Mouse (Mus musculus) liver, embryonic 13.5 days (tissue): ENCODE measurements around the gene Adipor2. TPM values are rescaled to one million over a fixed set of nuclear protein-coding genes. Genes with fewer than 3 reads are reported as not detected.

Experiments
- ATAC-seq: fragments of 200-750 bp; cut with Nextera tagmentation; 2 replicates; pipeline ENCODE4 v1.8.0; 2017; ENCODE audit warnings: low read depth, mild to moderate bottlenecking, moderate number of reproducible peaks, moderate library complexity
- DNase-seq: peaks from one replicate; pipeline ENCODE4 v3.0.0; 2022
- H3K27ac ChIP-seq: fragments of 300-500 bp; sonication (generic); 2 replicates; pipeline ENCODE4 v1.5.1; 2015; ENCODE audit warnings: moderate library complexity, mild to moderate bottlenecking, inconsistent platforms
- H3K27me3 ChIP-seq: fragments of 300-500 bp; sonication (generic); 2 replicates; pipeline ENCODE4 v1.6.1; 2015; ENCODE audit warnings: mild to moderate bottlenecking, inconsistent platforms
- H3K36me3 ChIP-seq: fragments of 300-500 bp; sonication (generic); 2 replicates; pipeline ENCODE4 v1.6.1; 2015; ENCODE audit warnings: mild to moderate bottlenecking, inconsistent platforms
- H3K4me1 ChIP-seq: fragments of 300-500 bp; sonication (generic); replicated peaks from 2 replicates; pipeline ENCODE4 v1.6.1; 2015; ENCODE audit warnings: inconsistent platforms
- H3K4me2 ChIP-seq: fragments of 300-500 bp; sonication (generic); 2 replicates; pipeline ENCODE4 v1.6.1; 2015; ENCODE audit warnings: inconsistent platforms, mild to moderate bottlenecking, moderate library complexity
- H3K4me3 ChIP-seq: fragments of 300-500 bp; sonication (generic); replicated peaks from 2 replicates; pipeline ENCODE4 v1.5.1; 2015; ENCODE audit warnings: mild to moderate bottlenecking, inconsistent platforms
- H3K9ac ChIP-seq: fragments of 300-500 bp; sonication (generic); 2 replicates; pipeline ENCODE4 v1.6.1; 2015; ENCODE audit warnings: mild to moderate bottlenecking, inconsistent platforms
- H3K9me3 ChIP-seq: fragments of 300-500 bp; sonication (generic); replicated peaks from 2 replicates; pipeline ENCODE4 v1.6.1; 2016; ENCODE audit warnings: inconsistent platforms
- WGBS: fragments of 180-500 bp; shearing (Covaris S2); methylation state at CpG from one replicate; pipeline ENCODE4 v1.1.7; 2015; ENCODE audit not compliant: insufficient replicate concordance; 5-methylcytosine and 5-hydroxymethylcytosine counted together
- polyA plus RNA-seq: library from polyadenylated mRNA; unstranded; fragments of >200 nt; fragmentation: Nextera tagmentation; extraction: Ambion mirVana; gene quantifications from 2 replicates; pipeline ENCODE4 v1.2.1, GENCODE M21; 2015

Gene Adipor2
- polyA plus RNA-seq, 1 experiment from 2014 or later = 33.3 TPM

DNA sequence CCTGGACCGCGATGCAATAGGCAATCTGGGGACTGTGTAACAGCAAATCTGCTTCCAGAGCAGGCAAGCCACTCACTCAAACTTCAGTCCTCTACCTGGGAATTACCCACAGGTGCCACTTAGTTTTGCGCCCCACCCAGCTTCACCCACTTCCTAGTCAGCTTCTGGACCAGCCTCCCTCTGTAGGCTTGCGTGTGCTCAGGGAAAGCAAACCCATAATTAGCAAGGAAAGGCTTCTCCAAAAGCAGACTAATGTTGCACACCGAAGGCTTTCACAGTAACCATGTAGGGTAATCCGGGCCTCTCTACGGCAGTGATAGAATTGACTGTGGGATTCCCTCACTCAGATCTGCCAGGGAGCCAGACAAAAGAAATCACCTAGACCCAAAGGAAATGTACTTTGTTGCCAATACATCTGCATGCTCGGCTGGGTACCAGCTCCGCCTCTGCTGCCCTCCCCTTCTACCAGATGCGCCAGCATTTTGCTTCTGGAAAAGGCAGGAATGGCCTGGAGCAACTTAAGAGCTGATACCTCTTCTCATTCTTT, 109.6 kb downstream of the Adipor2 start:
- 57% methylated on average over 10 of the region's 10 CpGs for WGBS
- no peaks in the 10 kb centered on the region for H3K4me1 ChIP-seq
- no peaks in the 10 kb centered on the region for H3K36me3 ChIP-seq
- no peaks in the 10 kb centered on the region for H3K9me3 ChIP-seq
- H3K4me3 ChIP-seq = no peak overlapping the region
- no peak overlapping the region for H3K9ac ChIP-seq
- no peak overlapping the region for H3K4me2 ChIP-seq
- DNase-seq (no peak), ATAC-seq (no peak)
- H3K27ac ChIP-seq = no peak overlapping the region
- no peaks in the 10 kb centered on the region for H3K27me3 ChIP-seq

DNA sequence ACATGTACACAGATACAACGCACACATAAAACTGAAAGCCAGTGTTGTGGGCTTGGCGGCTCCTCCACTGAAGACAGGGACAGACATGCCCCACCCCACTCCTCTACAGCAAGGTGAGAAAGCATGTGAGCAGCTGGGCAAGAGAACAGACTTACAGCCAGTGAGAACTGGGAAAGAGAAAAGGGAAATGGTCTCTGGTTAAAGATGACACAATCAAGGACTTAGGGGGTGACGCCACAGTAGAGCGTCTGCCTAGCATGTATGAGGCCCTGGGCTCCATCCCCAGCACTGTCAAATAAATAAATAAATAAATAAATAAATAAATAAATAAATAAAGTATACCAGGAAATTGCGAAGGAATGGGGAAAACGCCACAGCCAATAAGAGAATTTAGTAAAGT, 114.2 kb downstream of the Adipor2 start:
- H3K4me2 ChIP-seq = no peak overlapping the region
- H3K36me3 ChIP-seq = no peaks in the 10 kb centered on the region
- H3K9me3 ChIP-seq = no peaks in the 10 kb centered on the region
- H3K9ac ChIP-seq = no peak overlapping the region
- no peaks in the 10 kb centered on the region for H3K4me1 ChIP-seq
- H3K27ac ChIP-seq = no peak overlapping the region
- DNase-seq (no peak), ATAC-seq (no peak)
- no peaks in the 10 kb centered on the region for H3K27me3 ChIP-seq
- no peak overlapping the region for H3K4me3 ChIP-seq
- WGBS = 68% methylated on average over 6 of the region's 6 CpGs

Other genes starting within 250 kb of the Adipor2 start
- gene Dcp1b, start 242.5 kb downstream of the Adipor2 start, polyA plus RNA-seq = 3.2 and 3.3 TPM in 2 replicates
- 0.24 and 0.25 TPM in 2 replicates for gene Cacna1c, start 221.3 kb downstream of the Adipor2 start, polyA plus RNA-seq
- not detected in 2 replicates for gene Cacna2d4, start 181.2 kb downstream of the Adipor2 start, polyA plus RNA-seq
- gene Lrtm2, start 86.9 kb downstream of the Adipor2 start, polyA plus RNA-seq = 0.03 TPM in 1 of 2 replicates, not detected in the other
- 2.8 and 3.1 TPM in 2 replicates for gene Fbxl14, start 62.0 kb upstream of the Adipor2 start, polyA plus RNA-seq
- gene Wnt5b, start 126.6 kb upstream of the Adipor2 start, polyA plus RNA-seq = 0.31 and 0.52 TPM in 2 replicates